Mouse (Mus musculus) embryonic facial prominence, embryonic 13.5 days (tissue): Measurements from ENCODE around the gene Ndufa8. TPM values are rescaled to one million over a fixed set of nuclear protein-coding genes. Genes with fewer than 3 reads are reported as not detected.

ENCODE experiments used
- ATAC-seq: fragments of 200-750 bp; cut with Nextera tagmentation; 2 replicates; pipeline ENCODE4 v1.8.0; 2017; ENCODE audit warnings: low read depth; ENCODE audit not compliant: insufficient number of reproducible peaks, insufficient read depth, low FRiP score, low TSS enrichment
- H3K27ac ChIP-seq: fragments of 300-500 bp; sonication (generic); 2 replicates; pipeline ENCODE4 v1.5.1; 2015; ENCODE audit warnings: moderate library complexity, mild to moderate bottlenecking, inconsistent platforms
- H3K27me3 ChIP-seq: fragments of 300-500 bp; sonication (generic); 2 replicates; pipeline ENCODE4 v1.6.1; 2015; ENCODE audit warnings: mild to moderate bottlenecking, inconsistent platforms
- H3K36me3 ChIP-seq: fragments of 300-500 bp; sonication (generic); 2 replicates; pipeline ENCODE4 v1.6.1; 2015; ENCODE audit warnings: mild to moderate bottlenecking, inconsistent platforms
- H3K4me1 ChIP-seq: fragments of 300-500 bp; sonication (generic); 2 replicates; pipeline ENCODE4 v1.6.1; 2015; ENCODE audit warnings: inconsistent platforms
- H3K4me2 ChIP-seq: fragments of 300-500 bp; sonication (generic); 2 replicates; pipeline ENCODE4 v1.6.1; 2015; ENCODE audit warnings: moderate library complexity, mild to moderate bottlenecking, inconsistent platforms
- H3K4me3 ChIP-seq: fragments of 300-500 bp; sonication (generic); 2 replicates; pipeline ENCODE4 v1.5.1; 2015; ENCODE audit warnings: mild to moderate bottlenecking, inconsistent platforms
- H3K9ac ChIP-seq: fragments of 300-500 bp; sonication (generic); 2 replicates; pipeline ENCODE4 v1.6.1; 2015; ENCODE audit warnings: mild to moderate bottlenecking, inconsistent platforms
- H3K9me3 ChIP-seq: fragments of 300-500 bp; sonication (generic); 2 replicates; pipeline ENCODE4 v1.6.1; 2016; ENCODE audit warnings: inconsistent platforms
- WGBS: fragments of 180-500 bp; shearing (Covaris S2); methylation state at CpG from one replicate; pipeline ENCODE4 v1.1.7; 2015; ENCODE audit warnings: mixed read lengths; 5-methylcytosine and 5-hydroxymethylcytosine counted together
- polyA plus RNA-seq: library from polyadenylated mRNA; unstranded; fragments of >200 nt; fragmentation: Nextera tagmentation; extraction: Ambion mirVana; gene quantifications from 2 replicates; pipeline ENCODE4 v1.2.1, GENCODE M21; 2015

The Ndufa8 gene
- polyA plus RNA-seq = 207 and 220 TPM in 2 replicates

- Histone ChIP-seq H3K27ac (no peak within 1 kb of the TSS), H3K9ac (peak within 1 kb of the TSS; percentile 92)
- WGBS = 2% methylated on average over 44 of the region's 44 CpGs
Measured at GRCm38 (mm10) chr2:36048748-36049566, at the start of gene Ndufa8, which contains the start of gene Morn5. Gene Ndufa8, minus strand, starts transcription at chr2:36049406. Gene Morn5, plus strand, starts transcription at chr2:36049458.

GRCm38 (mm10) chr2:36098021-36098420 is 48.8 kb upstream of the Ndufa8 start:
- Histone ChIP-seq H3K9me3 (no peaks in the 10 kb centered on the region), H3K36me3 (no peaks in the 10 kb centered on the region), H3K27ac (no peak overlapping the region), H3K4me3 (peak overlapping the region; percentile 11; the same call in 1 of the 2 replicates), H3K4me2 (peak overlapping the region; percentile 44), H3K9ac (0 out of 2 replicates have a peak overlapping the region, but pooled peaks have one; percentile 40), H3K4me1 (peaks cover 37% of the 10 kb centered on the region), H3K27me3 (peaks cover 100% of the 10 kb centered on the region)
- ATAC-seq = no peak
- 9% methylated on average over 5 of the region's 5 CpGs for WGBS

More at GRCm38 (mm10) chr2:36048748-36049566, at the start of gene Ndufa8, which contains the start of gene Morn5:
- Histone ChIP-seq H3K4me2 (peak within 1 kb of the TSS; percentile 77), H3K36me3 (peaks cover 19% of the 10 kb centered on the region), H3K9me3 (no peaks in the 10 kb centered on the region), H3K4me1 (peaks cover 24% of the 10 kb centered on the region), H3K27me3 (no peaks in the 10 kb centered on the region), H3K4me3 (peak within 1 kb of the TSS; percentile 89)
- ATAC-seq = peak; percentile 95

- Histone ChIP-seq H3K4me2 (peak overlapping the region; percentile 44), H3K4me3 (peak overlapping the region; percentile 11; the same call in 1 of the 2 replicates), H3K27me3 (peaks cover 100% of the 10 kb centered on the region), H3K9ac (peak overlapping the region; percentile 33), H3K9me3 (no peaks in the 10 kb centered on the region), H3K36me3 (no peaks in the 10 kb centered on the region), H3K27ac (no peak overlapping the region), H3K4me1 (peaks cover 34% of the 10 kb centered on the region)
- no peak for ATAC-seq
- 8% methylated on average over 18 of the region's 18 CpGs for WGBS
Measured at GRCm38 (mm10) chr2:36097129-36097815, 48.1 kb upstream of the Ndufa8 start.

- 0 out of 2 replicates have a peak overlapping the region, but pooled peaks have one; percentile 0 for H3K4me3 ChIP-seq
- no peaks in the 10 kb centered on the region for H3K36me3 ChIP-seq
- H3K9ac ChIP-seq = no peak overlapping the region
- peak overlapping the region; percentile 48; the same call in 1 of the 2 replicates for H3K27ac ChIP-seq
- no peaks in the 10 kb centered on the region for H3K9me3 ChIP-seq
- H3K4me2 ChIP-seq = peak overlapping the region; percentile 18
- WGBS = 12% methylated on average over 31 of the region's 31 CpGs
- H3K4me1 ChIP-seq = peaks cover 48% of the 10 kb centered on the region
- no peak for ATAC-seq
- H3K27me3 ChIP-seq = peaks cover 100% of the 10 kb centered on the region
Measured at GRCm38 (mm10) chr2:36093914-36094475, 44.8 kb upstream of the Ndufa8 start.

DNA sequence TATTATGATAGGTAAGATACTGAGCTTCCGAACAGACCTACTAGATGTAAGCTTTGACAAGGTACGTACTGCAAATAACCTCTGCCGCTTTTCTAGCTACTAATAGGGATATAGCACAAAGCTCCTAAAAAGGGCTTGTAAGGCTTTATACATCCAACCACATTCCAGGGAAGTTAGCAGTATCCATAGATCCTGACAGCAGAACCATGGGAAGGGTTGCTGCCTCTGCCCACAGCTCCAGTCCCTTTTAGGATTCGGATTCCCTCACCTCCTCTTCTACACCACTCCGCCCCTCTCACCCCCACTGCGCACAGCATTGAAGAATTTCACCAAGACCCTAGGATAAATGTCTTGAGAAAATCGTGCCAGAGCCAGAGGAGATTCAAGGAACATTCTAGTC is 44.1 kb upstream of the Ndufa8 start:
- H3K9me3 ChIP-seq = no peaks in the 10 kb centered on the region
- H3K27ac ChIP-seq = peak overlapping the region; percentile 48
- WGBS = 24% methylated on average over 7 of the region's 7 CpGs
- no peaks in the 10 kb centered on the region for H3K36me3 ChIP-seq
- peaks cover 46% of the 10 kb centered on the region for H3K4me1 ChIP-seq
- peak overlapping the region; percentile 7; the same call in 1 of the 2 replicates for H3K4me2 ChIP-seq
- H3K4me3 ChIP-seq = no peak overlapping the region
- peaks cover 99% of the 10 kb centered on the region for H3K27me3 ChIP-seq
- no peak overlapping the region for H3K9ac ChIP-seq
- no peak for ATAC-seq

GRCm38 (mm10) chr2:36092748-36093147 is 43.5 kb upstream of the Ndufa8 start:
- Histone ChIP-seq H3K4me1 (peaks cover 42% of the 10 kb centered on the region), H3K4me3 (no peak overlapping the region), H3K9me3 (no peaks in the 10 kb centered on the region), H3K9ac (no peak overlapping the region), H3K36me3 (no peaks in the 10 kb centered on the region), H3K4me2 (peak overlapping the region; percentile 7; the same call in 1 of the 2 replicates), H3K27ac (peak overlapping the region; percentile 48), H3K27me3 (peaks cover 99% of the 10 kb centered on the region)
- ATAC-seq = no peak
- WGBS = 9% methylated on average over 4 of the region's 4 CpGs

GRCm38 (mm10) chr2:36090853-36091741 is 41.9 kb upstream of the Ndufa8 start:
- peaks cover 99% of the 10 kb centered on the region for H3K27me3 ChIP-seq
- H3K9me3 ChIP-seq = no peaks in the 10 kb centered on the region
- peak overlapping the region; percentile 64 for H3K9ac ChIP-seq
- no peaks in the 10 kb centered on the region for H3K36me3 ChIP-seq
- H3K4me2 ChIP-seq = peak overlapping the region; percentile 82
- ATAC-seq = peak; percentile 76; the same call in 1 of the 2 replicates
- no peak overlapping the region for H3K27ac ChIP-seq
- H3K4me3 ChIP-seq = peak overlapping the region; percentile 47
- peaks cover 43% of the 10 kb centered on the region for H3K4me1 ChIP-seq
- 4% methylated on average over 70 of the region's 70 CpGs for WGBS

GRCm38 (mm10) chr2:36089190-36089589 is 40.0 kb upstream of the Ndufa8 start:
- H3K9me3 ChIP-seq = no peaks in the 10 kb centered on the region
- H3K27ac ChIP-seq = no peak overlapping the region
- H3K4me3 ChIP-seq = no peak overlapping the region
- H3K27me3 ChIP-seq = peaks cover 88% of the 10 kb centered on the region
- H3K9ac ChIP-seq = no peak overlapping the region
- ATAC-seq = no peak
- H3K36me3 ChIP-seq = no peaks in the 10 kb centered on the region
- H3K4me1 ChIP-seq = peaks cover 42% of the 10 kb centered on the region
- H3K4me2 ChIP-seq = no peak overlapping the region
- WGBS = 52% methylated on average over 3 of the region's 3 CpGs

- Histone ChIP-seq H3K4me3 (no peak overlapping the region), H3K36me3 (no peaks in the 10 kb centered on the region), H3K27me3 (peaks cover 47% of the 10 kb centered on the region), H3K4me1 (peaks cover 43% of the 10 kb centered on the region), H3K27ac (no peak overlapping the region), H3K9ac (no peak overlapping the region), H3K9me3 (no peaks in the 10 kb centered on the region), H3K4me2 (no peak overlapping the region)
- no peak for ATAC-seq
- WGBS = 96% methylated on average over 1 of the region's 1 CpGs
Measured at GRCm38 (mm10) chr2:36085041-36085440, 35.8 kb upstream of the Ndufa8 start.

DNA sequence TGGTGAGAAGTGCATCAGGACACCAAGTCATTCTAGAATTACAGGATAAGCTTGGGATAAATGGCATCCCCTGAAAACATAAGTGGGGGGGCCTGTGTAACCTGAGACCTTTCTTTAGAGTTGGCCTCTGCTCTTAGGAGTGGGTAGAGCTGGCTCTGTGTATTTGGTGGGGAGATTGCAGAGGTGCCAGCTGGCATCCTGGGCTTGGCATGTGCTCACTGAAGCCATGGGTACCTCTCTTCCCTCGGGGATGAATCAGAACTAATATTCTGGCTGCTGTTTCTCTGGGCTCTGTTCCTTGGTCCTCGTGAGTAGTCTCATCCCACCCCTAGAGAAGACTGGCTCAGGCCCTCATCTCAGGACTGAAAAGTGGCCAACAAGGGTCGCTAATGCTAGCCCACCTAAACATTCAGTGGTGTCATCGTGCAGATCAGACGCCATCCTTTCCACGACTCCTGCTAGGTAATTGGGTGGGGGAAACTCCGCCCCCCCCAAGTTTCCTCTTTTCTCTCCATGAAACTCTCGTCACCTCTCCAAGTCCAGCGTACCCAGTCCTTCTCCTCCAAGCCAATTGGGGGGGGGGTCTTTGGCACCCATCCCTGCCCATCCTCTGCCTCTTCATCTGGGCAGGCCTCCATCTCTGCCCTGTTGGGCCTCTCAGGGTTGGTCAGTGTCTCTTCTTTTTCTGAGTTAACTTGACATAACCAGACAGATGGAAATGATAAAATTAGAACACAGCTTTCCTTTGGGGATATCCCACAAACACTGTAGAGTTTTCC is 33.8 kb upstream of the Ndufa8 start:
- no peak overlapping the region for H3K27ac ChIP-seq
- no peak overlapping the region for H3K9ac ChIP-seq
- H3K4me3 ChIP-seq = no peak overlapping the region
- WGBS = 76% methylated on average over 9 of the region's 9 CpGs
- H3K36me3 ChIP-seq = no peaks in the 10 kb centered on the region
- H3K27me3 ChIP-seq = peaks cover 27% of the 10 kb centered on the region
- peaks cover 59% of the 10 kb centered on the region for H3K4me1 ChIP-seq
- no peaks in the 10 kb centered on the region for H3K9me3 ChIP-seq
- ATAC-seq = no peak
- no peak overlapping the region for H3K4me2 ChIP-seq
